Mouse (Mus musculus) regulatory T cell (primary cell): ENCODE results near the gene Rpp14.

ENCODE experiments used
- in situ Hi-C: fragments of 300-600 bp; cut with MboI, MseI; formaldehyde crosslinking; loops from one replicate; pipeline ENCODE4 v1.15.1; 2025; ENCODE audit warnings: high pct_unique_total_duplicates

Gene Rpp14

GRCm38 (mm10) chr14:8080165-8080679 is at the start of gene Rpp14:
Rpp14 (plus strand) TSS chr14:8080367.
- in situ Hi-C loops, result no loop called here

GRCm38 (mm10) chr14:8030535-8030934 is 49.6 kb upstream of the Rpp14 start:
- in situ Hi-C loops, result no loop called here

- in situ Hi-C loops, result no loop called here
Observed at GRCm38 (mm10) chr14:8032087-8032944, 47.9 kb upstream of the Rpp14 start.

GRCm38 (mm10) chr14:8034561-8034960 is 45.6 kb upstream of the Rpp14 start:
- in situ Hi-C loops, result no loop called here

GRCm38 (mm10) chr14:8035951-8036350 is 44.2 kb upstream of the Rpp14 start:
- in situ Hi-C loops, result no loop called here

- in situ Hi-C loops, result no loop called here
Observed at GRCm38 (mm10) chr14:8036406-8036805, 43.8 kb upstream of the Rpp14 start.

- in situ Hi-C loops, result no loop called here
Observed at GRCm38 (mm10) chr14:8038150-8038549, 42.0 kb upstream of the Rpp14 start.

GRCm38 (mm10) chr14:8038791-8039448 is 41.2 kb upstream of the Rpp14 start:
- in situ Hi-C loops, result no loop called here

- in situ Hi-C loops, result loop anchor here (5.0 kb wide), 1 partner anchor 37 kb away; no protein-coding TSS in a partner anchor
Observed at GRCm38 (mm10) chr14:8040179-8040578, 40.0 kb upstream of the Rpp14 start.

- in situ Hi-C loops, result loop anchor here (5.0 kb wide), 1 partner anchor 36 kb away; no protein-coding TSS in a partner anchor
Observed at GRCm38 (mm10) chr14:8040911-8041678, 39.1 kb upstream of the Rpp14 start.

GRCm38 (mm10) chr14:8042120-8042519 is 38.0 kb upstream of the Rpp14 start:
- in situ Hi-C loops, result loop anchor here (5.0 kb wide), 1 partner anchor 35 kb away; no protein-coding TSS in a partner anchor

GRCm38 (mm10) chr14:8042577-8042976 is 37.6 kb upstream of the Rpp14 start:
- in situ Hi-C loops, result loop anchor here (5.0 kb wide), 1 partner anchor 35 kb away; no protein-coding TSS in a partner anchor

GRCm38 (mm10) chr14:8044330-8044729 is 35.8 kb upstream of the Rpp14 start:
- in situ Hi-C loops, result loop anchor here (5.0 kb wide), 1 partner anchor 33 kb away; no protein-coding TSS in a partner anchor

- in situ Hi-C loops, result loop anchor here (5.0 kb wide), 2 partner anchors 33 to 82 kb away; no protein-coding TSS in a partner anchor
Observed at GRCm38 (mm10) chr14:8044786-8045185, 35.4 kb upstream of the Rpp14 start.

- in situ Hi-C loops, result loop anchor here (5.0 kb wide), 1 partner anchor 83 kb away; no protein-coding TSS in a partner anchor
Observed at GRCm38 (mm10) chr14:8045187-8045846, 34.9 kb upstream of the Rpp14 start.

- in situ Hi-C loops, result loop anchor here (5.0 kb wide), 1 partner anchor 85 kb away; no protein-coding TSS in a partner anchor
Observed at GRCm38 (mm10) chr14:8046839-8047238, 33.3 kb upstream of the Rpp14 start.

GRCm38 (mm10) chr14:8049334-8049733 is 30.8 kb upstream of the Rpp14 start:
- in situ Hi-C loops, result loop anchor here (5.0 kb wide), 1 partner anchor 87 kb away; no protein-coding TSS in a partner anchor

- in situ Hi-C loops, result no loop called here
Observed at GRCm38 (mm10) chr14:8051869-8052268, 28.3 kb upstream of the Rpp14 start.

- in situ Hi-C loops, result no loop called here
Observed at GRCm38 (mm10) chr14:8052661-8053060, 27.5 kb upstream of the Rpp14 start.

- in situ Hi-C loops, result no loop called here
Observed at GRCm38 (mm10) chr14:8054310-8055102, 25.7 kb upstream of the Rpp14 start.
